Mouse (Mus musculus) ES-E14 (cell line): Measurements from ENCODE around the gene Reep3. TPM values are rescaled to one million over a fixed set of nuclear protein-coding genes. Genes with fewer than 3 reads are reported as not detected.
A peak's percentile ranks its signal among the peaks of the same experiment; 100 is the strongest.

Source experiments
- DNase-seq: peaks from one replicate; pipeline ENCODE4 v3.0.0-alpha.2; 2013; ENCODE audit warnings: low read depth, low spot score
- H3K27ac ChIP-seq: 2 replicates; pipeline ENCODE4 v1.5.1; 2012; ENCODE audit warnings: low read depth, mild to moderate bottlenecking, low read length, moderate library complexity, mixed read lengths; ENCODE audit not compliant: poor library complexity, insufficient read depth, severe bottlenecking
- H3K36me3 ChIP-seq: 2 replicates; pipeline ENCODE4 v1.6.1; 2012; ENCODE audit warnings: mild to moderate bottlenecking, low read length, moderate library complexity, mixed read lengths; ENCODE audit not compliant: control insufficient read depth, poor library complexity, insufficient read depth, severe bottlenecking
- H3K4me1 ChIP-seq, 2 experiments: fragments of 150-350 bp in 1 of 2; sonication (generic) in 1 of 2; 2 replicates each; pipeline ENCODE4 v1.6.1; 2012; ENCODE audit warnings: low read length in 2 of 2, mild to moderate bottlenecking in 1 of 2, mixed read lengths in 1 of 2; ENCODE audit not compliant: control insufficient read depth in 2 of 2, insufficient read depth in 2 of 2, poor library complexity in 1 of 2
- H3K4me3 ChIP-seq, 2 experiments: fragments of 150-350 bp in 1 of 2; sonication (generic) in 1 of 2; 2 replicates each; pipeline ENCODE4 v1.5.1; 2012; ENCODE audit warnings: low read length in 2 of 2, low read depth in 1 of 2, mild to moderate bottlenecking in 1 of 2, mixed read lengths in 1 of 2; ENCODE audit not compliant: insufficient read depth in 1 of 2, poor library complexity in 1 of 2, severe bottlenecking in 1 of 2
- H3K9ac ChIP-seq: 2 replicates; pipeline ENCODE4 v1.6.1; 2012; ENCODE audit warnings: low read depth, mild to moderate bottlenecking, low read length, mixed read lengths; ENCODE audit not compliant: poor library complexity, insufficient read depth, severe bottlenecking
- H3K9me3 ChIP-seq: fragments of 150-350 bp; sonication (generic); 2 replicates; pipeline ENCODE4 v1.6.1; 2012; ENCODE audit warnings: low read depth, mild to moderate bottlenecking, low read length; ENCODE audit not compliant: control insufficient read depth, insufficient read depth
- CHD2 ChIP-seq: IDR thresholded peaks from 2 replicates; pipeline ENCODE4 v1.6.1; 2014; ENCODE audit warnings: mild to moderate bottlenecking, low read depth, low read length, inconsistent platforms
- HCFC1 ChIP-seq: IDR thresholded peaks from 2 replicates; pipeline ENCODE4 v1.6.1; 2012; ENCODE audit warnings: low read length, inconsistent platforms, borderline replicate concordance; ENCODE audit not compliant: insufficient read depth
- MAFK ChIP-seq: IDR thresholded peaks from 2 replicates; pipeline ENCODE4 v1.6.1; 2014; ENCODE audit warnings: mild to moderate bottlenecking, low read depth, low read length, inconsistent platforms; ENCODE audit not compliant: insufficient read depth
- ZC3H11A ChIP-seq: IDR thresholded peaks from 2 replicates; pipeline ENCODE4 v1.6.1; 2012; ENCODE audit warnings: low read depth, mild to moderate bottlenecking, inconsistent platforms, low read length, borderline replicate concordance
- ZNF384 ChIP-seq: IDR thresholded peaks from 2 replicates; pipeline ENCODE4 v1.6.1; 2012; ENCODE audit warnings: low read depth, low read length, inconsistent platforms
- in situ Hi-C, 2 experiments: fragments of 600-800 bp; cut with MboI; formaldehyde crosslinking; loops; one replicate each; pipeline ENCODE4 v1.15.1; 2025; ENCODE audit warnings: low sequenced_read_pairs in 2 of 2, inconsistent platforms in 1 of 2; ENCODE audit not compliant: unreplicated experiment in 2 of 2
- total RNA-seq: library from RNA; depleted of rRNA; stranded (reverse); fragments of 300-350 nt; gene quantifications from 2 replicates; pipeline ENCODE4 v1.2.3, GENCODE M21; 2012; rRNA removed

The Reep3 gene
- total RNA-seq, result 18.1 and 18.2 TPM in 2 replicates

GRCm38 (mm10) chr10:67096621-67097436, at the start of gene Reep3:
TSS of gene Reep3 (minus strand) at chr10:67096945.
- H3K4me1 ChIP-seq, result peaks cover 4 to 17% of the 10 kb centered on the region in 2 experiments

GRCm38 (mm10) chr10:67145623-67146022, 48.9 kb upstream of the Reep3 start:
- DNase-seq, result no peak
- Histone ChIP-seq H3K9ac (no peak overlapping the region), H3K36me3 (no peaks in the 10 kb centered on the region), H3K4me1 (peaks cover 0 to 1% of the 10 kb centered on the region in 2 experiments; a peak in 1 of 4 replicates), H3K27ac (no peak overlapping the region), H3K9me3 (no peaks in the 10 kb centered on the region), H3K4me3 (no peak overlapping the region)
- in situ Hi-C loops, result no loop called here
- no peak for TF ChIP-seq CHD2
- no peak for TF ChIP-seq ZNF384
- no peak for TF ChIP-seq MAFK
- TF ChIP-seq HCFC1, result no peak
- TF ChIP-seq ZC3H11A, result no peak

More at GRCm38 (mm10) chr10:67096621-67097436, at the start of gene Reep3:
- peak within 1 kb of the TSS; percentile 99 for H3K27ac ChIP-seq
- H3K36me3 ChIP-seq, result peaks cover 3% of the 10 kb centered on the region; the same call in 1 of the 2 replicates
- H3K9me3 ChIP-seq, result no peaks in the 10 kb centered on the region
- H3K9ac ChIP-seq, result peak within 1 kb of the TSS; percentile 98
- in situ Hi-C loops, result loop anchor here (25.0 kb wide), 1 partner anchor 185 kb away; no protein-coding TSS in a partner anchor
- DNase-seq, result no peak
- peak within 1 kb of the TSS; percentile 88 to 95 for H3K4me3 ChIP-seq
- no peak for TF ChIP-seq ZC3H11A
- no peak for TF ChIP-seq ZNF384
- 0 out of 2 replicates have a peak, but pooled peaks have one; percentile 12 for TF ChIP-seq HCFC1

GRCm38 (mm10) chr10:67144269-67144668, 47.5 kb upstream of the Reep3 start:
- Histone ChIP-seq H3K4me1 (peaks cover 0 to 1% of the 10 kb centered on the region in 2 experiments; a peak in 1 of 4 replicates), H3K9me3 (no peaks in the 10 kb centered on the region), H3K9ac (no peak overlapping the region), H3K4me3 (no peak overlapping the region), H3K27ac (no peak overlapping the region), H3K36me3 (no peaks in the 10 kb centered on the region)
- DNase-seq, result no peak
- TF ChIP-seq HCFC1 (no peak), ZNF384 (no peak), MAFK (no peak), ZC3H11A (no peak), CHD2 (no peak)
- in situ Hi-C loops, result no loop called here

GRCm38 (mm10) chr10:67143661-67144060, 46.9 kb upstream of the Reep3 start:
- in situ Hi-C loops, result no loop called here
- Histone ChIP-seq H3K36me3 (no peaks in the 10 kb centered on the region), H3K4me3 (no peak overlapping the region), H3K27ac (no peak overlapping the region), H3K9me3 (no peaks in the 10 kb centered on the region), H3K9ac (no peak overlapping the region), H3K4me1 (no peaks in the 10 kb centered on the region; a peak in 1 of 4 replicates)
- no peak for TF ChIP-seq CHD2
- TF ChIP-seq ZNF384, result no peak
- no peak for TF ChIP-seq ZC3H11A
- no peak for TF ChIP-seq MAFK
- no peak for TF ChIP-seq HCFC1
- DNase-seq, result no peak
